Mouse (Mus musculus) small intestine, adult 2 months (tissue): ENCODE results near the gene Fam163b.

Experiments used
- CTCF ChIP-seq: fragments of 200-500 bp; IDR thresholded peaks from 2 replicates; pipeline ENCODE4 v1.5.1; 2012; ENCODE audit warnings: low read depth, mild to moderate bottlenecking, control low read depth, inconsistent platforms, low read length, moderate library complexity, mixed read lengths; ENCODE audit not compliant: insufficient replicate concordance, insufficient read length; ENCODE audit errors: extremely low read depth
- POLR2A ChIP-seq: fragments of 200-500 bp; IDR thresholded peaks from 2 replicates; pipeline ENCODE4 v1.6.1; 2012; ENCODE audit warnings: low read depth, mild to moderate bottlenecking, control low read depth, inconsistent platforms, low read length, moderate library complexity

- TF ChIP-seq CTCF (no peak), POLR2A (no peak)
Measured at GRCm38 (mm10) chr2:27071978-27072377, 70.3 kb downstream of the Fam163b start, which contains the start of gene Mymk.
